Comparison of ENCODE assay signal across 12 mouse cellular contexts in the genomic region with DNA sequence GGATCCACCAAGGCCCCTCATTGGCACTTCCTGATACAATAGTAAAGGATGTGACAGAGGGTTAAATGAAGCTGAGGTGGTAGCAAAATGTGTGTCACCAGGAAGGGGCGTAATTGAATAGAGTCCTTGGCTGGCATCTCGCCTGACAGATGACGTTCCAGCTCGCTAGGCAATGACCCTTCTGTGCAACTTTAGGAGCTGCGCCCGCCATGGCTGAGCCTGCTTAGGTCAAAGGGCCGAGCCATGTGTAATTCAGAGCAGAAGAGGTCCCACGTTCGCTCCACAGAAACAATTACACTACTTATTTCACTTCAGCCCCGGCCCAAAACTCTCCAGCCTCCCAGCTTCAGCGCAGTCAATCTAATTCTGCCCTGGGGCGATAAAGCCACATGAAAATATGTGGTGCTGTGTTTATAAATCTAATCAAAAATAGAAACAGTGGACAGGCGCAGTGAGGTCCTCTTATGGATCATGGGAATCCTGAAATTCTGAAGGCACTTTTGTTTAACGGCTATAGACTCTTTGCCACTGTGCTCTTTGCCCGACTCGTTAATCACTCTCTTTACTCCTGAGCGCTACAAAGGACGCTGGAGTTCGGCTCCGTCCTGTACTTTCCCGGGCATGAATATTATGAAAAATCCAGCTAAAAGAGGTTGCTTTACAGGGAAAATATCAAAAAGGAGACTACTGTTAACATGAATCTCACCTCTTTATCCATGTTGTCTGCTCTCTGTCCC.
DNase-seq lines count a peak whose midpoint lies in the region; ATAC-seq and TF ChIP-seq lines count a peak whose summit lies in the region.
"Had no signal": no experiment of that assay in that cellular context is flagged by ENCODE, and none has a peak within 500 bp of the region (broad histone marks: within the 10 kb centered on the region; RNA-seq: fewer than 3 reads in every experiment).

No protein-coding gene starts in this region.

- no peak overlapping the region for H3K4me3 ChIP-seq in forebrain, embryonic 13.5 days
- no peak overlapping the region for H3K4me3 ChIP-seq in limb, embryonic 11.5 days (ENCODE audit: low read depth, low read length)
- no peak overlapping the region for H3K4me3 ChIP-seq in cerebellum, adult 2 months (replicated peaks; ENCODE audit: insufficient read depth, low read depth, low read length)
- H3K4me3 ChIP-seq: gastrocnemius, adult 2 months had no signal

- peaks cover 7% of the 10 kb centered on the region for H3K4me1 ChIP-seq in forebrain, embryonic 13.5 days
- H3K4me1 ChIP-seq in limb, embryonic 11.5 days (ENCODE audit: control insufficient read depth, insufficient read depth, low read length), result peaks cover 5% of the 10 kb centered on the region; the same call in 1 of the 2 replicates
- no peaks in the 10 kb centered on the region; the same call in 1 of the 2 replicates for H3K4me1 ChIP-seq in cerebellum, adult 2 months (ENCODE audit: control insufficient read depth, insufficient read depth, low read length)

- no peak for TF ChIP-seq POLR2A in cerebellum, adult 2 months (IDR thresholded peaks at IDR 0.05; ENCODE audit: borderline replicate concordance, insufficient read depth, low read length)

- DNase-seq in Muller cell, postnatal 12 days (ENCODE audit: inconsistent ontology term), result peak; percentile 68
- peak; percentile 14 for DNase-seq in adrenal gland, postnatal 25 days
- DNase-seq in limb, embryonic 11.5 days (ENCODE audit: low spot score), result peak; percentile 54
- no peak for DNase-seq in left cerebral cortex, adult 9 months (ENCODE audit: low spot score in 2 of 2)
- no peak for DNase-seq in cerebellum, adult 2 months
- DNase-seq: cerebellum, postnatal 36 days; gastrocnemius, adult 2 months; layer of hippocampus, postnatal 36 days; lung, postnatal 36 days had no signal

- no peak overlapping the region for H3K9ac ChIP-seq in forebrain, embryonic 13.5 days
- no peak overlapping the region for H3K9ac ChIP-seq in limb, embryonic 11.5 days (ENCODE audit: low read length)

- H3K36me3 ChIP-seq in forebrain, embryonic 13.5 days (ENCODE audit: poor library complexity, severe bottlenecking), result no peaks in the 10 kb centered on the region
- no peaks in the 10 kb centered on the region for H3K36me3 ChIP-seq in limb, embryonic 11.5 days (ENCODE audit: control insufficient read depth, insufficient read depth, low read length)
- H3K36me3 ChIP-seq: G1E had no signal

- H3K9me3 ChIP-seq in forebrain, embryonic 13.5 days (replicated peaks), result no peaks in the 10 kb centered on the region
- H3K9me3 ChIP-seq in limb, embryonic 11.5 days (ENCODE audit: control insufficient read depth, low read length), result no peaks in the 10 kb centered on the region

- WGBS in forebrain, embryonic 13.5 days, result 36% methylated on average over 21 of the region's 21 CpGs
- WGBS in limb, embryonic 11.5 days, result 27% methylated on average over 21 of the region's 21 CpGs
- WGBS in cerebellum, adult 2 months, result 55% methylated on average over 21 of the region's 21 CpGs

- H3K4me2 ChIP-seq in forebrain, embryonic 13.5 days, result peak overlapping the region; percentile 40
- H3K4me2 ChIP-seq in limb, embryonic 11.5 days (ENCODE audit: low read depth, severe bottlenecking), result peak overlapping the region; percentile 29

- no peaks in the 10 kb centered on the region for H3K27me3 ChIP-seq in forebrain, embryonic 13.5 days
- no peaks in the 10 kb centered on the region for H3K27me3 ChIP-seq in limb, embryonic 11.5 days (ENCODE audit: control insufficient read depth, insufficient read depth, low read length)
- H3K27me3 ChIP-seq in cerebellum, adult 2 months (ENCODE audit: control insufficient read depth, insufficient read depth, low read length), result no peaks in the 10 kb centered on the region

- TF ChIP-seq CTCF in cerebellum, adult 2 months (IDR thresholded peaks at IDR 0.05; ENCODE audit: borderline replicate concordance, insufficient read depth, low read depth, low read length), result no peak

- ATAC-seq in forebrain, embryonic 13.5 days, result no peak
- no peak for ATAC-seq in limb, embryonic 11.5 days (ENCODE audit: insufficient number of reproducible peaks, low FRiP score, low TSS enrichment, low read depth)
- ATAC-seq in megakaryocyte-erythroid progenitor cell, adult 5-6 weeks (replicated peaks; ENCODE audit: low FRiP score, low TSS enrichment, poor library complexity, severe bottlenecking), result no peak

- no peak overlapping the region for H3K27ac ChIP-seq in forebrain, embryonic 13.5 days
- H3K27ac ChIP-seq in limb, embryonic 11.5 days (replicated peaks; ENCODE audit: low read depth, low read length), result no peak overlapping the region
- H3K27ac ChIP-seq in cerebellum, adult 2 months (ENCODE audit: insufficient read depth, low read length), result no peak overlapping the region
- H3K27ac ChIP-seq: gastrocnemius, adult 2 months had no signal

Comparison
In these comparisons a context has a peak if more than half of its experiments do, and no peak if none do; other contexts are left out.
1. DNase-seq: peak in Muller cell, postnatal 12 days (single experiment), adrenal gland, postnatal 25 days (single experiment) and limb, embryonic 11.5 days (single experiment); none in left cerebral cortex, adult 9 months (0 of 2) and cerebellum, adult 2 months (0 of 2).